Comparison of ENCODE assay signal across 29 mouse cellular contexts in the genomic region with DNA sequence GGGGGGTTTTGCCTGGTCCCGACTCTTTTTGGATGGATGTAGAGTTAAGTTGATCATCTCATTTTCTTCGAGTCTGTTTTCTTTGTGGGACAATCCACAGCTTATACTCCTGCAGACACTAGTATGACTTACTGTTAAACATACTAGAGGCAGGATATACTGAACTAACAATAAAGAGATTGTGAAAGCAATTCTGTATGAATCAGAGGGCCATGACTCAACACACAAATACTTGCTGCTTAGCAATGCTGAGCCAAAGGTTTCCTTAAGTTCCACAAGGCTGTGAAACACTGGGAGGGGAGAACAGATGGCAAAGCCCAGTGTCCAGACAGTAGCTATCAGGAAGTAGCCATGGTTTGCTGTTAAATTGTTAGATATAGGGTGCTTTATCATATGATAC. TPM values are rescaled to one million over a fixed set of nuclear protein-coding genes. Genes with fewer than 3 reads are reported as not detected.
DNase-seq lines count a peak whose midpoint lies in the region; ATAC-seq and TF ChIP-seq lines count a peak whose summit lies in the region.
"Had no signal": no experiment of that assay in that cellular context is flagged by ENCODE, and none has a peak within 500 bp of the region (broad histone marks: within the 10 kb centered on the region; RNA-seq: fewer than 3 reads in every experiment).

No protein-coding gene starts in this region.

- ATAC-seq in intestine, postnatal 0 days: peak; percentile 64
- no peak for ATAC-seq in intestine, embryonic 15.5 days
- ATAC-seq: forebrain, embryonic 16.5 days; hindbrain, embryonic 16.5 days; inflammation-experienced regulatory T-cells, adult 6 months had no signal

- 74% methylated on average over 2 of the region's 2 CpGs for WGBS in intestine, postnatal 0 days
- 85% methylated on average over 2 of the region's 2 CpGs for WGBS in intestine, embryonic 15.5 days

- H3K9ac ChIP-seq in intestine, postnatal 0 days (ENCODE audit: low read depth, low read length): no peak overlapping the region
- H3K9ac ChIP-seq in intestine, embryonic 15.5 days: no peak overlapping the region
- H3K9ac ChIP-seq: embryonic facial prominence, embryonic 15.5 days; forebrain, embryonic 12.5 days; heart, embryonic 12.5 days; hindbrain, embryonic 12.5 days had no signal

- no peaks in the 10 kb centered on the region for H3K27me3 ChIP-seq in intestine, postnatal 0 days (replicated peaks; ENCODE audit: control insufficient read depth, insufficient read depth, low read length)
- H3K27me3 ChIP-seq in intestine, embryonic 15.5 days (replicated peaks): no peaks in the 10 kb centered on the region
- H3K27me3 ChIP-seq: embryonic facial prominence, embryonic 15.5 days had no signal

- no peaks in the 10 kb centered on the region for H3K36me3 ChIP-seq in intestine, postnatal 0 days (ENCODE audit: control insufficient read depth, insufficient read depth)
- H3K36me3 ChIP-seq in intestine, embryonic 15.5 days: no peaks in the 10 kb centered on the region
- H3K36me3 ChIP-seq: embryonic facial prominence, embryonic 15.5 days; forebrain, embryonic 12.5 days; heart, embryonic 12.5 days; hindbrain, embryonic 12.5 days had no signal

- TF ChIP-seq CTCF in intestine, postnatal 0 days (IDR thresholded peaks at IDR 0.05; ENCODE audit: low read depth): no peak

- H3K4me1 ChIP-seq in intestine, postnatal 0 days (replicated peaks; ENCODE audit: control insufficient read depth, insufficient read depth, low read length): no peaks in the 10 kb centered on the region
- no peaks in the 10 kb centered on the region for H3K4me1 ChIP-seq in intestine, embryonic 15.5 days (replicated peaks)
- H3K4me1 ChIP-seq: embryonic facial prominence, embryonic 15.5 days; forebrain, embryonic 12.5 days; heart, embryonic 12.5 days; hindbrain, embryonic 12.5 days had no signal

- no peaks in the 10 kb centered on the region for H3K9me3 ChIP-seq in intestine, postnatal 0 days (ENCODE audit: control insufficient read depth)
- H3K9me3 ChIP-seq in intestine, embryonic 15.5 days: no peaks in the 10 kb centered on the region
- H3K9me3 ChIP-seq: embryonic facial prominence, embryonic 15.5 days; forebrain, embryonic 12.5 days; heart, embryonic 12.5 days; hindbrain, embryonic 12.5 days had no signal

- H3K27ac ChIP-seq in intestine, postnatal 0 days (ENCODE audit: low read depth, low read length): no peak overlapping the region
- H3K27ac ChIP-seq in intestine, embryonic 15.5 days: no peak overlapping the region
- H3K27ac ChIP-seq: embryonic facial prominence, embryonic 15.5 days; forebrain, embryonic 12.5 days; hindbrain, embryonic 12.5 days had no signal

- H3K4me3 ChIP-seq in intestine, postnatal 0 days (ENCODE audit: low read depth, low read length): no peak overlapping the region
- H3K4me3 ChIP-seq in intestine, embryonic 15.5 days (replicated peaks): no peak overlapping the region
- H3K4me3 ChIP-seq: embryonic facial prominence, embryonic 15.5 days; forebrain, embryonic 12.5 days; heart, embryonic 12.5 days; hindbrain, embryonic 12.5 days had no signal

- DNase-seq in NIH3T3 (ENCODE audit: low read depth): peak; percentile 85
- peak; percentile 61 for DNase-seq in fibroblast of lung, adult 2 months (ENCODE audit: low read depth)
- DNase-seq in heart, postnatal 4 days: no peak
- DNase-seq in cerebellum, postnatal 25 days: no peak
- no peak for DNase-seq in urinary bladder, adult 18-20 months (ENCODE audit: low spot score in 2 of 2)
- DNase-seq: adrenal gland, postnatal 25 days; B cell, adult 2 months; cerebellum, adult 2 months; cerebellum, postnatal 10 days; embryo, embryonic 11 days; gastrocnemius, postnatal 14 days; heart, postnatal 36 days; kidney, adult 2 months had no signal

- H3K4me2 ChIP-seq in intestine, postnatal 0 days (replicated peaks; ENCODE audit: low read depth): no peak overlapping the region
- H3K4me2 ChIP-seq in intestine, embryonic 15.5 days (replicated peaks): no peak overlapping the region
- H3K4me2 ChIP-seq: embryonic facial prominence, embryonic 15.5 days; forebrain, embryonic 12.5 days; heart, embryonic 12.5 days; hindbrain, embryonic 12.5 days had no signal

RNA-seq across cellular contexts. Expression of a gene that starts 6.7 kb away (rescaled TPM):
- 0.10 and 0.18 TPM in 2 replicates for polyA plus RNA-seq in intestine, postnatal 0 days (2015; fragmentation: Nextera tagmentation; extraction: Ambion mirVana)
- polyA plus RNA-seq in intestine, embryonic 15.5 days (2015; fragmentation: Nextera tagmentation; extraction: Ambion mirVana): not detected in 2 replicates
- not detected for total RNA-seq in heart, postnatal 4 days (2021)
- total RNA-seq: common myeloid progenitor, adult 5-6 weeks; gastrocnemius, adult 18-20 months; gastrocnemius, postnatal 14 days; granulocyte monocyte progenitor cell, adult 5-6 weeks; heart, adult 8-10 months; heart, postnatal 36 days; MEL had no signal
- polyA plus RNA-seq: embryonic facial prominence, embryonic 11.5 days; embryonic facial prominence, embryonic 15.5 days; forebrain, embryonic 12.5 days; heart, embryonic 12.5 days; heart, embryonic 16.5 days; inflammation-experienced regulatory T-cells, adult 6 months had no signal

RNA-seq across cellular contexts. Expression of a gene that starts 15.7 kb away (rescaled TPM):
- polyA plus RNA-seq in intestine, postnatal 0 days (2015; fragmentation: Nextera tagmentation; extraction: Ambion mirVana): 0.48 and 0.54 TPM in 2 replicates
- polyA plus RNA-seq in intestine, embryonic 15.5 days (2015; fragmentation: Nextera tagmentation; extraction: Ambion mirVana): 1.4 and 1.7 TPM in 2 replicates
- 1 to 10 TPM; 1.3 to 1.6 TPM for total RNA-seq in heart, postnatal 4 days (2021)
- total RNA-seq: common myeloid progenitor, adult 5-6 weeks; granulocyte monocyte progenitor cell, adult 5-6 weeks; MEL had no signal
- polyA plus RNA-seq: inflammation-experienced regulatory T-cells, adult 6 months had no signal

Comparison
In these comparisons a context has a peak if more than half of its experiments do, and no peak if none do; other contexts are left out.
1. DNase-seq: peak in NIH3T3 (single experiment) and fibroblast of lung, adult 2 months (single experiment); none in heart, postnatal 4 days (single experiment), cerebellum, postnatal 25 days (0 of 2) and urinary bladder, adult 18-20 months (0 of 2).